Mouse (Mus musculus): Measurements from ENCODE around the gene Cap1.
"Not testable (repeated sequence)": the region's sequence is repeated elsewhere in the genome, so short reads cannot be mapped to it uniquely, and the experiment has no call there.

The Cap1 gene

GRCm38 (mm10) chr4:122837180-122837730, 48.6 kb downstream of the Cap1 start:
- no peak for DNase-seq (ENCODE audit: low spot score)

DNA sequence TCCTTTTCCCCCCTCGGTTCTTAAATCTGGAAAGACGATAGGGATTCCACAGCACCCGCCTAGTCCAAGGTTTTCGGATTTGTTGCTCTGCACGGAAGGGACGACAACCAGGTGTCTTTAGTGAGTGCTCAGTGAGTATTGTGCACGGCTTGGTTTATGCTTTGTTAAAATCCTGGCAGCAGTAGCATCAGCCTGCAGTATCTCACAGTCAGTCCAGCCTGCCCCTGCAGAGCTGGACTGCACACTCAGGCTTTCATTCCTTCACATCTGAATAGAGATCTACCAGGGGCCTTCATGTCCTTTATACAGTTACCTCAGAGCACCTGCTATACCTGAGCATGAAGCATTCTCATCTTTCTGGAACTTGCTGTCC, 49.5 kb downstream of the Cap1 start:
- DNase-seq (ENCODE audit: low spot score) = no peak

GRCm38 (mm10) chr4:122835530-122836402, 50.1 kb downstream of the Cap1 start, which contains the start of gene Ppt1:
Gene Ppt1 (plus strand): TSS chr4:122836242.
- DNase-seq (ENCODE audit: low spot score) = peak; percentile 91

- DNase-seq (ENCODE audit: low spot score) = no peak
Observed at GRCm38 (mm10) chr4:122831888-122832287, 54.0 kb downstream of the Cap1 start.

- DNase-seq (ENCODE audit: low spot score) = no peak
Observed at GRCm38 (mm10) chr4:122829339-122829738, 56.5 kb downstream of the Cap1 start.

DNA sequence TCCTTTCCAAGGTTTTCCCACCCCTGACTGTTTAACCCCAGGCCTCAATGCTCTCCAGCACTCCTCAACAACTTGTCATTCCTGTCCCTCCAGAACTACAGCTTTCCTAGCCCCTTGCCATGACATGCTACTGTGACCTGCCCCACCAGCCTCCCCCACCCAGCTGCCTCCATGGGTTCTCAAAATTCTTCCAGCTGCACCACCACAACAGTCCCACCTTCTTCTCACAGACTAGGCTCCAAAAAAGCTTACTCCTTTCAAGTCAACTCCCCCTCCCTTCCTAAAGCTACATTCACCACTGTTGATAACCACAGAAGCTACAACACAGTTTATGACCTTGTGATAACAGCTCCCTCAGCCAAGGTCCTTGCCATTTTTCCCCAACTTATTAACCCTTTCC, 58.2 kb downstream of the Cap1 start:
- no peak for DNase-seq (ENCODE audit: low spot score)

DNA sequence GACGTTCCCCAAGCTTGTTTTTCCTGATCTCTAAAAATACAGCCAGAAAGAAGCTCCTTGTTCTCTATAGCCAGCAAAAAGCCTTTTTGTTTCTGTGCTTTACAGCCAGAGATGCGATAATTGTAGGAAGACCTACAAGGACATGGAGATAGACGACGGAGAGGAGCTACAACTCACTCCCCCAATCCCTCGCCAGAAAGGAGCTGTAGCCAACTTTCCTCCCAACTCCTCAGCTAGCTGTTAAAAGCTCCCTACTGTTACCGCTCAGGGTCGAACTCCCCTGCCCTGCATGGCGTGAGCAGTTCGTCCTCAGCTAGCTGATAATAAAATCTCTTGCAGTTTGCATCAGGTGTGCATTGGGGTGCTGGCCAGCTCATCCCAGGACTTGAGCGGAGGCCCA, 64.9 kb downstream of the Cap1 start:
- DNase-seq (ENCODE audit: low spot score) = not testable (repeated sequence)

- DNase-seq (ENCODE audit: low spot score) = no peak
Observed at GRCm38 (mm10) chr4:122816202-122816601, 69.7 kb downstream of the Cap1 start.

- no peak for DNase-seq (ENCODE audit: low spot score)
Observed at GRCm38 (mm10) chr4:122811824-122812223, 74.0 kb downstream of the Cap1 start.

GRCm38 (mm10) chr4:122811180-122811579, 74.7 kb downstream of the Cap1 start:
- no peak for DNase-seq (ENCODE audit: low spot score)
